Mouse (Mus musculus) thymus, adult 2 months (tissue): ENCODE results near the gene Pxn. TPM values are rescaled to one million over a fixed set of nuclear protein-coding genes. Genes with fewer than 3 reads are reported as not detected.

ENCODE experiments used
- DNase-seq: peaks from one replicate; pipeline ENCODE4 v3.0.0; 2021
- H3K27ac ChIP-seq: fragments of 200-500 bp; 2 replicates; pipeline ENCODE4 v1.5.1; 2012; ENCODE audit warnings: low read length, control low read depth; ENCODE audit not compliant: control insufficient read depth, insufficient read depth
- H3K27me3 ChIP-seq: fragments of 200-500 bp; 2 replicates; pipeline ENCODE4 v1.6.1; 2012; ENCODE audit warnings: mild to moderate bottlenecking, low read length, moderate library complexity, mixed read lengths; ENCODE audit not compliant: control insufficient read depth, insufficient read depth
- H3K36me3 ChIP-seq: fragments of 200-500 bp; 2 replicates; pipeline ENCODE4 v1.6.1; 2012; ENCODE audit warnings: mild to moderate bottlenecking, low read length, moderate library complexity; ENCODE audit not compliant: control insufficient read depth, insufficient read depth
- H3K4me1 ChIP-seq: fragments of 200-500 bp; replicated peaks from 2 replicates; pipeline ENCODE4 v1.6.1; 2012; ENCODE audit warnings: low read length; ENCODE audit not compliant: control insufficient read depth, insufficient read depth
- H3K4me3 ChIP-seq: fragments of 200-500 bp; 2 replicates; pipeline ENCODE4 v1.5.1; 2012; ENCODE audit warnings: mild to moderate bottlenecking, low read length, control low read depth, moderate library complexity; ENCODE audit not compliant: control insufficient read depth, insufficient read depth
- CTCF ChIP-seq: fragments of 200-500 bp; IDR thresholded peaks from 2 replicates; pipeline ENCODE4 v1.5.1; 2012; ENCODE audit warnings: mild to moderate bottlenecking, control low read depth, low read length, moderate library complexity, borderline replicate concordance; ENCODE audit not compliant: control insufficient read depth, poor library complexity, insufficient read depth; ENCODE audit errors: extremely low read depth
- POLR2A ChIP-seq: fragments of 200-500 bp; IDR thresholded peaks from 2 replicates; pipeline ENCODE4 v1.6.1; 2012; ENCODE audit warnings: mild to moderate bottlenecking, low read length, control low read depth, moderate library complexity; ENCODE audit not compliant: control insufficient read depth, poor library complexity, insufficient read depth; ENCODE audit errors: extremely low read depth
- WGBS: fragments of 180-500 bp; shearing (Covaris S2); methylation state at CpG from one replicate; pipeline ENCODE4 v1.1.7; 2018; 5-methylcytosine and 5-hydroxymethylcytosine counted together
- polyA plus RNA-seq: library from polyadenylated mRNA; depleted of rRNA; stranded (reverse); fragments of >200 nt; gene quantifications from 2 replicates; pipeline ENCODE4 v1.2.3, GENCODE M21; 2012; rRNA removed

Gene Pxn
- polyA plus RNA-seq, 1 experiment = 161 TPM

- peaks cover 70% of the 10 kb centered on the region for H3K36me3 ChIP-seq
- H3K27ac ChIP-seq = no peak overlapping the region
- no peak overlapping the region for H3K4me3 ChIP-seq
- 63% methylated on average over 2 of the region's 2 CpGs for WGBS
- DNase-seq = no peak
- H3K27me3 ChIP-seq = no peaks in the 10 kb centered on the region
- H3K4me1 ChIP-seq = no peaks in the 10 kb centered on the region
- TF ChIP-seq POLR2A = no peak
- TF ChIP-seq CTCF = no peak
Measured at GRCm38 (mm10) chr5:115586780-115587179, 80.3 kb downstream of the Pxn start.

- Histone ChIP-seq H3K27ac (no peak overlapping the region), H3K36me3 (peaks cover 73% of the 10 kb centered on the region), H3K27me3 (no peaks in the 10 kb centered on the region), H3K4me1 (no peaks in the 10 kb centered on the region), H3K4me3 (no peak overlapping the region)
- TF ChIP-seq POLR2A (no peak), CTCF (no peak)
- 29% methylated on average over 11 of the region's 11 CpGs for WGBS
- DNase-seq = no peak
Measured at GRCm38 (mm10) chr5:115591028-115591427, 84.6 kb downstream of the Pxn start.

- Histone ChIP-seq H3K4me1 (no peaks in the 10 kb centered on the region), H3K27me3 (no peaks in the 10 kb centered on the region), H3K27ac (no peak overlapping the region), H3K36me3 (peaks cover 74% of the 10 kb centered on the region), H3K4me3 (no peak overlapping the region)
- DNase-seq = no peak
- no peak for TF ChIP-seq CTCF
- TF ChIP-seq POLR2A = no peak
- WGBS = 93% methylated on average over 2 of the region's 2 CpGs
Measured at GRCm38 (mm10) chr5:115591506-115591905, 85.0 kb downstream of the Pxn start.

- H3K4me3 ChIP-seq = no peak overlapping the region
- H3K36me3 ChIP-seq = peaks cover 32% of the 10 kb centered on the region
- 96% methylated on average over 6 of the region's 6 CpGs for WGBS
- no peak overlapping the region for H3K27ac ChIP-seq
- DNase-seq = no peak
- TF ChIP-seq CTCF = no peak
- no peak for TF ChIP-seq POLR2A
- no peaks in the 10 kb centered on the region for H3K4me1 ChIP-seq
- H3K27me3 ChIP-seq = no peaks in the 10 kb centered on the region
Measured at GRCm38 (mm10) chr5:115603561-115603960, 97.1 kb downstream of the Pxn start.

Other genes starting within 250 kb of the Pxn start
- 178 and 224 TPM in 2 replicates for gene Rnf10, start 233.8 kb upstream of the Pxn start, polyA plus RNA-seq
- gene Coq5, start 227.0 kb upstream of the Pxn start, polyA plus RNA-seq = 11.6 and 12.5 TPM in 2 replicates
- gene Dynll1, start 205.7 kb upstream of the Pxn start, polyA plus RNA-seq = 407 and 496 TPM in 2 replicates
- gene Srsf9, start 179.5 kb upstream of the Pxn start, polyA plus RNA-seq = 67.6 and 92.9 TPM in 2 replicates
- gene Gatc, start 165.5 kb upstream of the Pxn start, polyA plus RNA-seq = 10.1 and 11.3 TPM in 2 replicates
- 10.7 and 12.8 TPM in 2 replicates for gene Triap1, start 165.5 kb upstream of the Pxn start, polyA plus RNA-seq
- 2,836 and 2,976 TPM in 2 replicates for gene Cox6a1, start 157.7 kb upstream of the Pxn start, polyA plus RNA-seq
- gene Msi1, start 77.1 kb upstream of the Pxn start, polyA plus RNA-seq = 6.1 and 6.6 TPM in 2 replicates
- gene Pla2g1b, start 40.4 kb upstream of the Pxn start, polyA plus RNA-seq = 1.2 and 1.8 TPM in 2 replicates
- 47.2 and 48.6 TPM in 2 replicates for gene Sirt4, start 22.0 kb upstream of the Pxn start, polyA plus RNA-seq
- gene Rplp0, start 52.8 kb downstream of the Pxn start, polyA plus RNA-seq = 3,356 and 3,688 TPM in 2 replicates
- 87.8 and 109 TPM in 2 replicates for gene Gcn1l1, start 58.6 kb downstream of the Pxn start, polyA plus RNA-seq
- 129 and 130 TPM in 2 replicates for gene Rab35, start 125.2 kb downstream of the Pxn start, polyA plus RNA-seq
- 143 and 152 TPM in 2 replicates for gene Bicdl1, start 224.9 kb downstream of the Pxn start, polyA plus RNA-seq